Mouse (Mus musculus) ES-E14 (cell line): ENCODE data around the gene Ubd.

Source experiments
- CHD2 ChIP-seq: IDR thresholded peaks from 2 replicates; pipeline ENCODE4 v1.6.1; 2014; ENCODE audit warnings: mild to moderate bottlenecking, low read depth, low read length, inconsistent platforms
- HCFC1 ChIP-seq: IDR thresholded peaks from 2 replicates; pipeline ENCODE4 v1.6.1; 2012; ENCODE audit warnings: low read length, inconsistent platforms, borderline replicate concordance; ENCODE audit not compliant: insufficient read depth
- MAFK ChIP-seq: IDR thresholded peaks from 2 replicates; pipeline ENCODE4 v1.6.1; 2014; ENCODE audit warnings: mild to moderate bottlenecking, low read depth, low read length, inconsistent platforms; ENCODE audit not compliant: insufficient read depth
- ZC3H11A ChIP-seq: IDR thresholded peaks from 2 replicates; pipeline ENCODE4 v1.6.1; 2012; ENCODE audit warnings: low read depth, mild to moderate bottlenecking, inconsistent platforms, low read length, borderline replicate concordance
- ZNF384 ChIP-seq: IDR thresholded peaks from 2 replicates; pipeline ENCODE4 v1.6.1; 2012; ENCODE audit warnings: low read depth, low read length, inconsistent platforms

GRCm38 (mm10) chr17:37221879-37222278 lies 28.2 kb downstream of the Ubd start:
- TF ChIP-seq ZC3H11A = no peak
- TF ChIP-seq HCFC1 = no peak
- no peak for TF ChIP-seq CHD2
- TF ChIP-seq MAFK = no peak
- TF ChIP-seq ZNF384 = no peak
